ENCODE assay signal across 13 mouse cellular contexts in genomic region chr15:63411771-63412118, GRCm38 (mm10).
"Had no signal": no experiment of that assay in that cellular context is flagged by ENCODE, and none has a peak within 500 bp of the region (broad histone marks: within the 10 kb centered on the region; RNA-seq: fewer than 3 reads in every experiment).

No protein-coding gene starts in this region.

- H3K4me3 ChIP-seq: left cerebral cortex, adult 2 months; limb, embryonic 10.5 days; liver, embryonic 15.5 days; megakaryocyte, embryonic 14.5 days; midbrain, embryonic 12.5 days; neural tube, embryonic 12.5 days had no signal

- H3K36me3 ChIP-seq: limb, embryonic 10.5 days; liver, embryonic 15.5 days; midbrain, embryonic 12.5 days; neural tube, embryonic 12.5 days had no signal

- H3K27ac ChIP-seq: left cerebral cortex, adult 2 months; limb, embryonic 10.5 days; liver, embryonic 15.5 days; macrophage; midbrain, embryonic 12.5 days; neural tube, embryonic 12.5 days had no signal

- H3K27me3 ChIP-seq: liver, embryonic 15.5 days; megakaryocyte, embryonic 14.5 days; midbrain, embryonic 12.5 days; neural tube, embryonic 12.5 days had no signal

- H3K9me3 ChIP-seq: limb, embryonic 10.5 days; liver, embryonic 15.5 days; megakaryocyte, embryonic 14.5 days; midbrain, embryonic 12.5 days; neural tube, embryonic 12.5 days had no signal

- DNase-seq: kidney, adult 9 months; lung, adult 2 months; lung, postnatal 10 days; thymus, adult 18-20 months; thymus, postnatal 14 days had no signal

- H3K4me2 ChIP-seq: liver, embryonic 11.5 days; liver, embryonic 15.5 days; midbrain, embryonic 12.5 days; neural tube, embryonic 12.5 days had no signal

- H3K9ac ChIP-seq: liver, embryonic 15.5 days; midbrain, embryonic 12.5 days; neural tube, embryonic 12.5 days had no signal

- H3K4me1 ChIP-seq: limb, embryonic 10.5 days; liver, embryonic 15.5 days; midbrain, embryonic 12.5 days; neural tube, embryonic 12.5 days had no signal
